Mouse (Mus musculus): ENCODE results near the gene Slc41a2. TPM values are rescaled to one million over a fixed set of nuclear protein-coding genes. Genes with fewer than 3 reads are reported as not detected.

Gene Slc41a2
- polyA plus RNA-seq, 1 experiment, result 11.7 TPM

GRCm38 (mm10) chr10:83208436-83208835 is 129.2 kb downstream of the Slc41a2 start:
- no peak for DNase-seq
- H3K27me3 ChIP-seq (ENCODE audit: control insufficient read depth, insufficient read depth, low read length), result no peaks in the 10 kb centered on the region
- no peak for TF ChIP-seq CTCF (IDR thresholded peaks at IDR 0.05; ENCODE audit: borderline replicate concordance, insufficient read depth, low read depth, low read length)
- TF ChIP-seq POLR2A (IDR thresholded peaks at IDR 0.05; ENCODE audit: borderline replicate concordance, insufficient read depth, low read length), result no peak
- peaks cover 2% of the 10 kb centered on the region for H3K4me1 ChIP-seq (ENCODE audit: control insufficient read depth, insufficient read depth, low read length)
- no peak overlapping the region for H3K4me3 ChIP-seq (replicated peaks; ENCODE audit: insufficient read depth, low read depth, low read length)
- WGBS, result 93% methylated on average over 7 of the region's 7 CpGs
- no peak overlapping the region for H3K27ac ChIP-seq (ENCODE audit: insufficient read depth, low read length)

- no peak for TF ChIP-seq CTCF (IDR thresholded peaks at IDR 0.05; ENCODE audit: borderline replicate concordance, insufficient read depth, low read depth, low read length)
- no peak for TF ChIP-seq POLR2A (IDR thresholded peaks at IDR 0.05; ENCODE audit: borderline replicate concordance, insufficient read depth, low read length)
- WGBS, result 33% methylated on average over 14 of the region's 14 CpGs
These were observed 134.6 kb downstream of the Slc41a2 start for GRCm38 (mm10) chr10:83202906-83203702.

GRCm38 (mm10) chr10:83201525-83201924 is 136.2 kb downstream of the Slc41a2 start:
- no peak for DNase-seq
- Histone ChIP-seq H3K4me1 (ENCODE audit: control insufficient read depth, insufficient read depth, low read length) (peaks cover 22% of the 10 kb centered on the region), H3K27me3 (ENCODE audit: control insufficient read depth, insufficient read depth, low read length) (no peaks in the 10 kb centered on the region), H3K4me3 (replicated peaks; ENCODE audit: insufficient read depth, low read depth, low read length) (no peak overlapping the region), H3K27ac (ENCODE audit: insufficient read depth, low read length) (no peak overlapping the region)
- TF ChIP-seq CTCF (IDR thresholded peaks at IDR 0.05; ENCODE audit: borderline replicate concordance, insufficient read depth, low read depth, low read length), result no peak
- no peak for TF ChIP-seq POLR2A (IDR thresholded peaks at IDR 0.05; ENCODE audit: borderline replicate concordance, insufficient read depth, low read length)
- WGBS, result 80% methylated on average over 7 of the region's 7 CpGs

More at GRCm38 (mm10) chr10:83202906-83203702, 134.6 kb downstream of the Slc41a2 start:
- no peaks in the 10 kb centered on the region for H3K27me3 ChIP-seq (ENCODE audit: control insufficient read depth, insufficient read depth, low read length)
- peak overlapping the region; percentile 74 for H3K27ac ChIP-seq (ENCODE audit: insufficient read depth, low read length)
- H3K4me3 ChIP-seq (replicated peaks; ENCODE audit: insufficient read depth, low read depth, low read length), result no peak overlapping the region
- peak; percentile 57 to 59 for DNase-seq
- peaks cover 22% of the 10 kb centered on the region for H3K4me1 ChIP-seq (ENCODE audit: control insufficient read depth, insufficient read depth, low read length)

DNA sequence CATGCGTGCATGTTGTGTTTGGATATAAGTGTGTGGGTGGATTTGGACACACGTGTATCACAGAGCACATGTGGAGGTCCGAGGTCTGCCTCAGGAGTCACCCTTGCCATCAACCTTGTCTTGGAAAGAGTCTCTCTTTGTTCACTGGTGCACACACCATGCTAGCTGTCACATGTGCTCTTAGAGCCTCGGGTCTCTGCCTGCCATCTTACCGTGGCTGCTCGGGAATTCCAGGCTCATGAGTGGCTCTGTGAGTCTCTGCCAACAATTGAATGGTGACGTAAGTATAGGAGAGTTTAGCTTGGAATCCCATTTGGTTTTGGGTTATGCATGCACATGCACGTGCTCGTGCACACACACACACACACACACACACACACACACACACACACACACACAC is 138.4 kb downstream of the Slc41a2 start:
- no peak overlapping the region for H3K4me3 ChIP-seq (replicated peaks; ENCODE audit: insufficient read depth, low read depth, low read length)
- TF ChIP-seq CTCF (IDR thresholded peaks at IDR 0.05; ENCODE audit: borderline replicate concordance, insufficient read depth, low read depth, low read length) (no peak), POLR2A (IDR thresholded peaks at IDR 0.05; ENCODE audit: borderline replicate concordance, insufficient read depth, low read length) (no peak)

DNA sequence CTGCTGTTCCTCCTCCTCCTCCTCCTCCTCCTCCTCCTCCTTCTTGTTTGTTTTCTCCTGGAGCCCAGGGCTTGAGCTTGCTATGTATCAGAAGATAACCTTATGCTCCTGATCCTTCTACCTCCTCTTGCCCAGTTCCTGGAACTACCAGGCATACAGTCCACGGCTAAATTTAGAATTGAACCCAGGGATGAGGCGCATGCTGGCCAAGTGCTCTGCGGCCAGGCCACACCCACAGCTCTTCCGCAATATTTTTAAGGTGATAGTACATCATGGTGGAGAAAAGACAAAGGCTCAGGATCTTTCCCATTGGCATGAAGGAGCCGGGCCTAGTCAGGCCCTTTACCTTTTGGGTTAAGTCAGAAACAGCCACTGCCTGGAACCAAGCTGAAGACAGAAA is 139.0 kb downstream of the Slc41a2 start:
- WGBS, result 26% methylated on average over 5 of the region's 5 CpGs
- no peaks in the 10 kb centered on the region for H3K27me3 ChIP-seq (ENCODE audit: control insufficient read depth, insufficient read depth, low read length)
- H3K4me3 ChIP-seq (replicated peaks; ENCODE audit: insufficient read depth, low read depth, low read length), result no peak overlapping the region
- peak in 1 of 2 experiments; percentile 45 for DNase-seq
- peaks cover 26% of the 10 kb centered on the region for H3K4me1 ChIP-seq (ENCODE audit: control insufficient read depth, insufficient read depth, low read length)
- no peak overlapping the region for H3K27ac ChIP-seq (ENCODE audit: insufficient read depth, low read length)
- TF ChIP-seq POLR2A (IDR thresholded peaks at IDR 0.05; ENCODE audit: borderline replicate concordance, insufficient read depth, low read length) (no peak), CTCF (IDR thresholded peaks at IDR 0.05; ENCODE audit: borderline replicate concordance, insufficient read depth, low read depth, low read length) (no peak)

More for the DNA sequence above, 138.4 kb downstream of the Slc41a2 start:
- no peak overlapping the region for H3K27ac ChIP-seq (ENCODE audit: insufficient read depth, low read length)
- DNase-seq, result no peak
- WGBS, result 66% methylated on average over 9 of the region's 9 CpGs
- H3K27me3 ChIP-seq (ENCODE audit: control insufficient read depth, insufficient read depth, low read length), result no peaks in the 10 kb centered on the region
- peaks cover 26% of the 10 kb centered on the region for H3K4me1 ChIP-seq (ENCODE audit: control insufficient read depth, insufficient read depth, low read length)

GRCm38 (mm10) chr10:83197690-83198336 is 139.9 kb downstream of the Slc41a2 start:
- peaks cover 17% of the 10 kb centered on the region for H3K4me1 ChIP-seq (ENCODE audit: control insufficient read depth, insufficient read depth, low read length)
- no peaks in the 10 kb centered on the region for H3K27me3 ChIP-seq (ENCODE audit: control insufficient read depth, insufficient read depth, low read length)
- TF ChIP-seq POLR2A (IDR thresholded peaks at IDR 0.05; ENCODE audit: borderline replicate concordance, insufficient read depth, low read length) (no peak), CTCF (IDR thresholded peaks at IDR 0.05; ENCODE audit: borderline replicate concordance, insufficient read depth, low read depth, low read length) (peak; percentile 91)
- H3K27ac ChIP-seq (ENCODE audit: insufficient read depth, low read length), result no peak overlapping the region
- peak; percentile 73 to 83 for DNase-seq
- H3K4me3 ChIP-seq (replicated peaks; ENCODE audit: insufficient read depth, low read depth, low read length), result no peak overlapping the region
- WGBS, result 45% methylated on average over 11 of the region's 11 CpGs

DNA sequence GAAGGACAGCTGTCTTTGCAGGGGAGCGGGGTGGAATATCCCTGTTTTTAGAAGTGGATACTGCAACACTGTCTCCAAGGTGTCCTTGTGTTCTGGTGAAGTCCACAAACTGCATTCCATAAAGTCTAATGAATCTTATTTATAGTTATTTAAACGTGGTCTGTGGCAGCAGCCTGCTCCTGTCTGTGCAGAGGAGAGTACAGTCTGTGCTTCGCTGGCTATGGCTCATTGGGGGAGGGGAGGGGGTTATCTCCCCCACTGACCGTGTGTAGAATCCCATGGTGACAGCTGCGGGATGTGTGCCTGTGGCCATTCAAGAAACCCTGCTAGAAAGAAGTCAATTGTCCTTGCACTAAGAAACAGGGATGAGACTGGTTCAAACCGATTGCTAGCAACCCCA is 145.7 kb downstream of the Slc41a2 start:
- Histone ChIP-seq H3K27ac (ENCODE audit: insufficient read depth, low read length) (no peak overlapping the region), H3K4me3 (replicated peaks; ENCODE audit: insufficient read depth, low read depth, low read length) (no peak overlapping the region), H3K4me1 (ENCODE audit: control insufficient read depth, insufficient read depth, low read length) (peaks cover 3% of the 10 kb centered on the region), H3K27me3 (ENCODE audit: control insufficient read depth, insufficient read depth, low read length) (no peaks in the 10 kb centered on the region)
- WGBS, result 53% methylated on average over 6 of the region's 6 CpGs
- no peak for DNase-seq
- TF ChIP-seq POLR2A (IDR thresholded peaks at IDR 0.05; ENCODE audit: borderline replicate concordance, insufficient read depth, low read length) (no peak), CTCF (IDR thresholded peaks at IDR 0.05; ENCODE audit: borderline replicate concordance, insufficient read depth, low read depth, low read length) (no peak)

Measured in cerebellum, adult 2 months (tissue).